Mouse (Mus musculus): Measurements from ENCODE around the gene Ppp1r3a. TPM values are rescaled to one million over a fixed set of nuclear protein-coding genes. Genes with fewer than 3 reads are reported as not detected.
"Not testable (repeated sequence)": the region's sequence is repeated elsewhere in the genome, so short reads cannot be mapped to it uniquely, and the experiment has no call there.

Ppp1r3a gene
- polyA plus RNA-seq, 1 experiment from 2014 or later: 0.04 TPM

DNA sequence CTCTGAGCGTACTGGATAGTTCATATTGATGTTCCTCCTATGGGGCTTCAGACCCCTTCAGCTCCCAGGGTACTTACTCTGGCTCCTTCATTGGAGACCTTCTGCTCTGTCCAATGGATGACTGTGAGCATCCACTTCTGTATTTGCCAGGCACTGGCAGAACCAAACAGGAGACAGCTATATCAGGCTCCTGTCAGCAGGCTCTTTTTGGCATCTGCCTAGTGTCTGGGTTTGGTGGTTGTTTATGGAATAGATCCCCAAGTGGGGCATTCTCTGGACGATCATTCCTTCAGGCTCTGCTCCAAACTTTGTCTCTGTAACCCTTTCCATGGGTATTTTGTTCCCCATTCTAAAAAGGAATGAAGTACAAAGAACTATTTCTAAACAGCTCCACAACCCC lies 87.4 kb downstream of the Ppp1r3a start:
- H3K27ac ChIP-seq (ENCODE audit: low read depth, low read length); H3K4me2 ChIP-seq; H3K4me1 ChIP-seq (replicated peaks; ENCODE audit: control insufficient read depth, insufficient read depth, low read length); H3K27me3 ChIP-seq (replicated peaks; ENCODE audit: control insufficient read depth, insufficient read depth, low read length); H3K36me3 ChIP-seq (ENCODE audit: control insufficient read depth, insufficient read depth, low read length); H3K9me3 ChIP-seq (ENCODE audit: control insufficient read depth, low read length); DNase-seq (ENCODE audit: low spot score); H3K4me3 ChIP-seq (ENCODE audit: low read depth, low read length); H3K9ac ChIP-seq (ENCODE audit: low read depth, low read length); ATAC-seq (replicated peaks; ENCODE audit: low FRiP score): not testable (repeated sequence)
- 74% methylated on average over 2 of the region's 2 CpGs for WGBS

Other genes with a start within 250 kb of the Ppp1r3a start
- gene Foxp2, start 146.1 kb upstream of the Ppp1r3a start, polyA plus RNA-seq (2014; fragmentation: Nextera tagmentation; extraction: Ambion mirVana): 4.9 and 5.8 TPM in 2 replicates